Mouse (Mus musculus): ENCODE data around the gene Hist1h4b. TPM values are rescaled to one million over a fixed set of nuclear protein-coding genes. Genes with fewer than 3 reads are reported as not detected.
"Not testable (repeated sequence)": the region's sequence is repeated elsewhere in the genome, so short reads cannot be mapped to it uniquely, and the experiment has no call there.

Gene Hist1h4b
- polyA plus RNA-seq, 1 experiment from 2014 or later, result 1.4 TPM

DNA sequence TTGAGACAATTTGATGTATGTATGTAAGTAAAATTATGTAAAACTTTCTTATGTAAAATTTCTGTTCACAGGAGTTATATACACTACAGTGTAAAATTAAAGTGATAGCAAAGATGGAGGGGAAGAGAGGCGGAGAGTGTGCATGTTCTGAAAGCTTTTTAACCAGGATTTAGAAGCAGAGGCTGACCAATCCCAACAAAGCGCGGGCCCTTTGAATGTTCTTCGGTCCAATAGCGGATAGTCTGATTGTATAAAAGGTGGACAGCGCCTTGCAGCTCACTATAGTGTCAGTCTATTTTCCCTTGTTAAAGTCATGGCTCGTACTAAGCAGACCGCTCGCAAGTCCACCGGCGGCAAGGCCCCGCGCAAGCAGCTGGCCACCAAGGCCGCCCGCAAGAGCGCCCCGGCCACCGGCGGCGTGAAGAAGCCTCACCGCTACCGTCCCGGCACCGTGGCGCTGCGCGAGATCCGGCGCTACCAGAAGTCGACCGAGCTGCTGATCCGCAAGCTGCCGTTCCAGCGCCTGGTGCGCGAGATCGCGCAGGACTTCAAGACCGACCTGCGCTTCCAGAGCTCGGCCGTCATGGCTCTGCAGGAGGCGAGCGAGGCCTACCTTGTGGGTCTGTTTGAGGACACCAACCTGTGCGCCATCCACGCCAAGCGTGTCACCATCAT is 4.6 kb upstream of the Hist1h4b start, which contains the start of gene Hist1h3b:
Hist1h3b (plus strand) TSS at position 201 of the 675 bp plus-strand sequence.
- not testable (repeated sequence) for H3K36me3 ChIP-seq, H3K9me3 ChIP-seq, H3K27me3 ChIP-seq
- Histone ChIP-seq H3K4me3 (peak within 1 kb of the TSS; percentile 44), H3K4me1 (replicated peaks) (peaks cover 14% of the 10 kb centered on the region), H3K4me2 (peak within 1 kb of the TSS; percentile 69), H3K27ac (peak within 1 kb of the TSS; percentile 94), H3K9ac (peak within 1 kb of the TSS; percentile 67; the same call in 1 of the 2 replicates)
- WGBS, result 2% methylated on average over 18 of the region's 47 CpGs
- peak; percentile 66 for ATAC-seq (ENCODE audit: low FRiP score)

GRCm38 (mm10) chr13:23752742-23753172 is 4.1 kb upstream of the Hist1h4b start:
- WGBS, result 2% methylated on average over 6 of the region's 6 CpGs
- H3K4me2 ChIP-seq, result peak overlapping the region; percentile 49
- H3K27ac ChIP-seq, result no peak overlapping the region
- no peaks in the 10 kb centered on the region for H3K27me3 ChIP-seq
- H3K9ac ChIP-seq, result peak overlapping the region; percentile 43; the same call in 1 of the 2 replicates
- H3K4me1 ChIP-seq (replicated peaks), result peaks cover 13% of the 10 kb centered on the region
- no peaks in the 10 kb centered on the region for H3K9me3 ChIP-seq
- no peak for ATAC-seq (ENCODE audit: low FRiP score)
- no peaks in the 10 kb centered on the region for H3K36me3 ChIP-seq
- H3K4me3 ChIP-seq, result peak overlapping the region; percentile 26

GRCm38 (mm10) chr13:23753314-23754078 is 3.3 kb upstream of the Hist1h4b start:
- H3K9ac ChIP-seq, result no peak overlapping the region
- H3K4me1 ChIP-seq (replicated peaks), result peaks cover 8% of the 10 kb centered on the region
- H3K4me2 ChIP-seq, result no peak overlapping the region; the same call in 1 of the 2 replicates
- WGBS, result 55% methylated on average over 4 of the region's 4 CpGs
- no peak overlapping the region for H3K4me3 ChIP-seq
- no peaks in the 10 kb centered on the region for H3K27me3 ChIP-seq
- no peak for ATAC-seq (ENCODE audit: low FRiP score)
- no peaks in the 10 kb centered on the region for H3K36me3 ChIP-seq
- no peaks in the 10 kb centered on the region for H3K9me3 ChIP-seq
- no peak overlapping the region for H3K27ac ChIP-seq

DNA sequence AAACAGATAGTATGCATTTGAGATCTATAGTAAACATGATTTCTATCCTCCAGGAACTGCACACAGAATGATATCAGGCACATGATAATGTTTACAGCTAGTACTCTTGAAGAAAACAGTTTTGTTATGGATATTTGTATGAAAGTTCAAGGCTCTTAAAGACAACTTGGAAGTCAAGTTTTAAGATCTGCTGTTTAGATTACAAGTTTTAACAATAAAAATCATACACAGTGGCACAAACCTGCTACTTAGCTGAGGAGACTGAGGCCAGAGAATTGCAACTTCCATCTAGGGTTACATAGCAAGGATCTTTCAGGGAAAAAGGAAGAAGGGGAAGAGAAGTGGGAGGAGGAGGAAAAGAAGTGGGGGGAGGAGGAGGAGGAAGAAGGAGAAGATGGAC is 1.8 kb upstream of the Hist1h4b start:
- Histone ChIP-seq H3K4me2 (no peak overlapping the region), H3K9me3 (no peaks in the 10 kb centered on the region)

DNA sequence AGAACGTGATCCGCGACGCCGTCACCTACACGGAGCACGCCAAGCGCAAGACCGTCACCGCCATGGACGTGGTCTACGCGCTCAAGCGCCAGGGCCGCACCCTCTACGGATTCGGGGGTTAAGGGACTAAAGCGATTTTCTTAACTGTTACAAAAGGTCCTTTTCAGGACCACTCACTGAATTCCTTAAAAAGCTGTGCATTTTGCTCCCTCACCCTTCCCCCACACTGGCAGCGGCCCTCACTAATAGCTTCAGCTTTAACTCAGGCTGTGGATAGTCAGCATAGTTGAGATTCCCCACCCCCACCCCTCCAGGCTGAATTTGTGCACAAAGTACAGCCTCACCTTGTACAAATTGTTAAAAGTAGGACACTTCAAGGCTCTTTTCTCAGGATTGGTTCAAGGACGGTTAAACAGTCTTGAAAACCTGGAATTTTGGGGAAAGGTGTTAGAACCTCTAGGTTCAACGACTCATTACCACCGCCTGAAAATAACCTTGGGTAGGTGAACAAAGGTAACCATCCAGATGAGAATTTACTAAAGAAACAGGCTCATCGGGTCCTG is 479 bp downstream of the Hist1h4b start:
- under 1% methylated on average over 21 of the region's 23 CpGs for WGBS
- Histone ChIP-seq H3K27ac (peak overlapping the region; percentile 87), H3K36me3 (no peaks in the 10 kb centered on the region), H3K9ac (peak overlapping the region; percentile 69), H3K9me3 (no peaks in the 10 kb centered on the region), H3K4me3 (peak overlapping the region; percentile 39), H3K4me2 (peak overlapping the region; percentile 66), H3K27me3 (no peaks in the 10 kb centered on the region), H3K4me1 (replicated peaks) (peaks cover 23% of the 10 kb centered on the region)
- peak; percentile 25 for ATAC-seq (ENCODE audit: low FRiP score)

More for the DNA sequence above, 1.8 kb upstream of the Hist1h4b start:
- no peak for ATAC-seq (ENCODE audit: low FRiP score)
- no peaks in the 10 kb centered on the region for H3K36me3 ChIP-seq
- H3K4me1 ChIP-seq (replicated peaks), result peaks cover 11% of the 10 kb centered on the region
- H3K9ac ChIP-seq, result no peak overlapping the region
- no peak overlapping the region for H3K4me3 ChIP-seq
- H3K27me3 ChIP-seq, result no peaks in the 10 kb centered on the region
- H3K27ac ChIP-seq, result no peak overlapping the region

DNA sequence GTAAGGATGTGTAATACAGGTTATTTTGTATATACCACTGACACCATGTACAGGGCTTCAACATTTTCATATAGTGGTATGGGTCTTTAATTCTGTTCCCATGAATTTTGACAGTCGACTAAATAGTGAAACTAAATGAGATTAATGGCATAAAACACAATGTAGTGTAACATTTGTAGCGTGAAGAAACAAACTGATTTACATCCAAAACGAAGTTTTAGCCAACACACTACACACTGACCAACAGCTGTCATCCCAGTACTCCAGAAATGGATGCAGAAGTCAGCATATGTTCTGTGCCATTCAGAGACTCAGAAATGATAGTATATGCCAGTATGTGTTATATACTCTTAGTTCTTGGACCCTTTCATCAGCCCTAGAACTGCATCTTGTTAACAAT is 1.1 kb downstream of the Hist1h4b start:
- H3K4me3 ChIP-seq, result no peak overlapping the region
- no peak overlapping the region for H3K27ac ChIP-seq
- H3K36me3 ChIP-seq, result no peaks in the 10 kb centered on the region
- H3K4me1 ChIP-seq (replicated peaks), result peaks cover 20% of the 10 kb centered on the region
- H3K9me3 ChIP-seq, result no peaks in the 10 kb centered on the region
- ATAC-seq (ENCODE audit: low FRiP score), result no peak
- H3K9ac ChIP-seq, result no peak overlapping the region
- no peaks in the 10 kb centered on the region for H3K27me3 ChIP-seq
- WGBS, result 46% methylated on average over 3 of the region's 3 CpGs
- H3K4me2 ChIP-seq, result no peak overlapping the region

- no peak for ATAC-seq (ENCODE audit: low FRiP score)
- H3K4me1 ChIP-seq (replicated peaks), result peaks cover 31% of the 10 kb centered on the region
- H3K9me3 ChIP-seq, result no peaks in the 10 kb centered on the region
- H3K27ac ChIP-seq, result no peak overlapping the region
- WGBS, result 60% methylated on average over 3 of the region's 3 CpGs
- no peaks in the 10 kb centered on the region for H3K27me3 ChIP-seq
- H3K4me3 ChIP-seq, result no peak overlapping the region
- H3K9ac ChIP-seq, result no peak overlapping the region
- H3K4me2 ChIP-seq, result no peak overlapping the region
- no peaks in the 10 kb centered on the region for H3K36me3 ChIP-seq
Observed at GRCm38 (mm10) chr13:23759251-23759771, 2.5 kb downstream of the Hist1h4b start.

GRCm38 (mm10) chr13:23759916-23760239 is 3.1 kb downstream of the Hist1h4b start:
- H3K27ac ChIP-seq, result no peak overlapping the region; the same call in 1 of the 2 replicates

GRCm38 (mm10) chr13:23760240-23760971 is 3.6 kb downstream of the Hist1h4b start:
- H3K4me2 ChIP-seq, result peak overlapping the region; percentile 94
- peaks cover 33% of the 10 kb centered on the region for H3K4me1 ChIP-seq (replicated peaks)
- peak overlapping the region; percentile 71 for H3K9ac ChIP-seq
- ATAC-seq (ENCODE audit: low FRiP score), result peak; percentile 33; the same call in 1 of the 2 replicates
- H3K9me3 ChIP-seq, result no peaks in the 10 kb centered on the region
- peak overlapping the region; percentile 89 for H3K27ac ChIP-seq
- no peaks in the 10 kb centered on the region for H3K27me3 ChIP-seq
- 2% methylated on average over 22 of the region's 27 CpGs for WGBS
- H3K4me3 ChIP-seq, result peak overlapping the region; percentile 53
- H3K36me3 ChIP-seq, result no peaks in the 10 kb centered on the region

More at GRCm38 (mm10) chr13:23759916-23760239, 3.1 kb downstream of the Hist1h4b start:
- Histone ChIP-seq H3K4me1 (replicated peaks) (peaks cover 33% of the 10 kb centered on the region), H3K36me3 (no peaks in the 10 kb centered on the region), H3K9me3 (no peaks in the 10 kb centered on the region), H3K4me3 (peak overlapping the region; percentile 53; the same call in 1 of the 2 replicates), H3K4me2 (peak overlapping the region; percentile 94), H3K9ac (no peak overlapping the region), H3K27me3 (no peaks in the 10 kb centered on the region)
- 67% methylated on average over 1 of the region's 1 CpGs for WGBS
- no peak for ATAC-seq (ENCODE audit: low FRiP score)

DNA sequence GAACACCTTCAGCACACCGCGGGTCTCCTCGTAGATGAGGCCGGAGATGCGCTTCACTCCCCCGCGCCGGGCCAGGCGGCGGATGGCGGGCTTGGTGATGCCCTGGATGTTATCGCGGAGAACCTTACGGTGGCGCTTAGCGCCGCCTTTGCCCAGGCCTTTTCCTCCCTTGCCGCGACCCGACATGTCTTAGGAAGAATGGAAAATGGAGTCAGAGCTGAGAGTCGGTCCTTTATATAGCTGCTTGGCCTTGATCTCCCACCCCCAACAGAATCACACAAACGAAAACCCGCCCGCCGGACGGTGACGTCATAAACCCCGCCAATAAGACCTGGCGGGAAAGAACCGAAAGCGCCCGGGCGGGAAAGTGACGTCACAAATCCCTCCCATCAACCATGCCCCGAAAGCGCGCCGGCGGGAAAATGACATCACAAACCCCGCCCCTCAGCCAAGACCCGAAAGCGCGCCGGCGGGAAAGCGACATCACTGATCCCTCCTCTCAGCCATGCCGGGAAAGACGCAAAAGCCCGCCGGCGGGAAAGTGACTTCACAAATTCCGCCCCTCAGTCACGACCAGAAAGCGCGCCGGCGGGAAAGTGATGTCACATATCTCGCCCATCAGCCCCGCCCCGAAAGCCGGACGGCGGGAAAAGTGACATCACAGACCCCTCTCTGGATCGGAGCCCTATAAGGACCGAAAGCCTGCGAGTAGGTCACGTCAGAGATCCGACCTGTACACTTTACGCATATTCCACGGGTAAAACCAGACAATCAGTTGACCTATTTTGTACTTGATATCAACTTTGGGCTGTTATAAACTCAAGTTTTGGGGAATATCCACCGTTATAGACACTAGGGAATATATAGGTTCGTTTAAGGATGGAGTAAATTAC is 4.4 kb downstream of the Hist1h4b start, which contains the start of gene Hist1h4a:
Hist1h4a (minus strand) TSS at position 259 of the 893 bp plus-strand sequence.
- H3K36me3 ChIP-seq, result no peaks in the 10 kb centered on the region
- H3K4me2 ChIP-seq, result peak within 1 kb of the TSS; percentile 94
- H3K9me3 ChIP-seq, result no peaks in the 10 kb centered on the region
- WGBS, result 0% methylated on average over 69 of the region's 72 CpGs
- peak; percentile 84 for ATAC-seq (ENCODE audit: low FRiP score)
- peak within 1 kb of the TSS; percentile 89 for H3K27ac ChIP-seq
- peak within 1 kb of the TSS; percentile 53 for H3K4me3 ChIP-seq
- peak within 1 kb of the TSS; percentile 71 for H3K9ac ChIP-seq
- peaks cover 33% of the 10 kb centered on the region for H3K4me1 ChIP-seq (replicated peaks)
- H3K27me3 ChIP-seq, result no peaks in the 10 kb centered on the region

All from hindbrain, embryonic 13.5 days (tissue).